Mouse (Mus musculus) forebrain, embryonic 15.5 days (tissue): ENCODE measurements around the gene Tnfsf11. TPM values are rescaled to one million over a fixed set of nuclear protein-coding genes. Genes with fewer than 3 reads are reported as not detected.

Experiments used
- ATAC-seq: fragments of 200-750 bp; cut with Nextera tagmentation; replicated peaks from 2 replicates; pipeline ENCODE4 v1.8.0; 2017; ENCODE audit warnings: mild to moderate bottlenecking, moderate TSS enrichment, moderate library complexity
- H3K27ac ChIP-seq: fragments of 300-500 bp; sonication (generic); replicated peaks from 2 replicates; pipeline ENCODE4 v1.5.1; 2015; ENCODE audit warnings: mild to moderate bottlenecking, inconsistent platforms
- H3K27me3 ChIP-seq: fragments of 300-500 bp; sonication (generic); 2 replicates; pipeline ENCODE4 v1.6.1; 2015; ENCODE audit warnings: inconsistent platforms
- H3K36me3 ChIP-seq: fragments of 300-500 bp; sonication (generic); 2 replicates; pipeline ENCODE4 v1.6.1; 2015; ENCODE audit warnings: mild to moderate bottlenecking, inconsistent platforms
- H3K4me1 ChIP-seq: fragments of 300-500 bp; sonication (generic); 2 replicates; pipeline ENCODE4 v1.6.1; 2015; ENCODE audit warnings: inconsistent platforms
- H3K4me2 ChIP-seq: fragments of 300-500 bp; sonication (generic); replicated peaks from 2 replicates; pipeline ENCODE4 v1.6.1; 2015; ENCODE audit warnings: mild to moderate bottlenecking, inconsistent platforms
- H3K4me3 ChIP-seq: fragments of 300-500 bp; sonication (generic); 2 replicates; pipeline ENCODE4 v1.5.1; 2015; ENCODE audit warnings: mild to moderate bottlenecking, inconsistent platforms
- H3K9ac ChIP-seq: fragments of 300-500 bp; sonication (generic); replicated peaks from 2 replicates; pipeline ENCODE4 v1.6.1; 2015; ENCODE audit warnings: mild to moderate bottlenecking, inconsistent platforms
- H3K9me3 ChIP-seq: fragments of 300-500 bp; sonication (generic); 2 replicates; pipeline ENCODE4 v1.6.1; 2016; ENCODE audit warnings: inconsistent platforms
- WGBS: fragments of 180-500 bp; shearing (Covaris S2); methylation state at CpG from one replicate; pipeline ENCODE4 v1.1.7; 2015; ENCODE audit warnings: mixed read lengths; 5-methylcytosine and 5-hydroxymethylcytosine counted together
- polyA plus RNA-seq: library from polyadenylated mRNA; unstranded; fragments of >200 nt; fragmentation: Nextera tagmentation; extraction: Ambion mirVana; gene quantifications from 2 replicates; pipeline ENCODE4 v1.2.1, GENCODE M21; 2015

Gene Tnfsf11
- polyA plus RNA-seq = 0.10 TPM in 1 of 2 replicates, not detected in the other

DNA sequence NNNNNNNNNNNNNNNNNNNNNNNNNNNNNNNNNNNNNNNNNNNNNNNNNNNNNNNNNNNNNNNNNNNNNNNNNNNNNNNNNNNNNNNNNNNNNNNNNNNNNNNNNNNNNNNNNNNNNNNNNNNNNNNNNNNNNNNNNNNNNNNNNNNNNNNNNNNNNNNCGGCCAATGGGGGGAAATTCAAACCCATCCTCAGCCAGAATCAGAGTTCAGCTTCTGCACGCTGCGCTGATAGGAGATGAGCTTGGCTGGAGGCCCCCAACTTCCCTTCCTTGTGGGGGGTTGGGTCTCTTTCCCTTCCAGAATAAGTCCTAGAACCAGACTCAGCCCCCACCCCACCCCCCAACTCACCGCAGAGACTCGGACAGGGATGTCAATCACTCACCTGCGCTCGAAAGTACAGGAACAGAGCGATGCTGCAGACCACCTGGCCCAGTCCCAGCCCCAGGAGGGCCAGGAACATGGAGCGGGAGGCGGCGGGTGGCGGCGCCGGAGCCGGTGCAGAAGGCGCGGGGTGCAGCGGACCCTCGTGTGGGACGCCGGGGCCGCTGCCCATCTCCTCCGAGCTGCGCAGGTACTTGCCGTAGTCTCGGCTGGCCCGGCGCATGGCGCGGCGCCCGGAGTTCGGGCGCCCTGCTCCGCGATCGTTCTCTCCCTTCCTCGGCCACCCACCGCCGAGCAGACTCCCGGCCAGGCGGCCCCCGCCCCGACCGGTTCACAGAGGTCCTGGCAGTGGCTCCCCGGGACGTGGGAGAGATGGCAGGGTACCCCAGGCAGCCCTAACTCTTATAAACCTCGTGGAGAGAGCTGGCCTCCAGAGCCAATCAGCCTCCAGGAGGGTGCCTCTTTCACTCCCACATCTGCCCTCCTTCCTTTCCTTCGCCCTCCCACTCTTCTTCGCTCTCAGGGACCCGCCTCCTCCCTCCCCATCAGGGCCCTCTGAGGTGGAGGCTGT, at the start of gene Tnfsf11:
Gene Tnfsf11 (minus strand): TSS at position 758 of the 952 bp plus-strand sequence.
- peaks cover 28% of the 10 kb centered on the region for H3K27me3 ChIP-seq
- no peaks in the 10 kb centered on the region for H3K9me3 ChIP-seq
- H3K9ac ChIP-seq = peak within 1 kb of the TSS; percentile 47
- ATAC-seq = peak; percentile 57
- H3K4me3 ChIP-seq = peak within 1 kb of the TSS; percentile 43
- WGBS = under 1% methylated on average over 51 of the region's 51 CpGs
- no peak within 1 kb of the TSS for H3K27ac ChIP-seq
- no peaks in the 10 kb centered on the region for H3K36me3 ChIP-seq
- peaks cover 9% of the 10 kb centered on the region for H3K4me1 ChIP-seq
- peak within 1 kb of the TSS; percentile 90 for H3K4me2 ChIP-seq

DNA sequence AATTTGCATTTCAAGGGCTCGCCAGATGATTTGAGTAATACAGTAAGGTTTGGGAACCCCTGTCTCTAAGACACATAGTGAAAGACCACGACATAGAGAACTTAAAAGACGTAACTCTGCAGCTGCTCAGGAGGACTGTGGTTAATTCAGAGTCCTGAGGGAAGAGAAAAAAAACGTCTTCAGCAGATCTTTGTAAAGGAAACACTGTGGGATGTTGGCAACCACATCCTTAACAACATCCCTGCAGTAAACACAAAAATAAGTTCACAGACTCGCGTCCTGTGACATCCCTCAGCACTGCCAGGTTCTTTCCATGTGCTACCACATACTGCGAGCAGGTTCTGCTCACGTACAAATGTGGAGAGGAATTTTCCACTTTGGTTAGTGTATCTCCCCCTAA, 48.9 kb upstream of the Tnfsf11 start:
- WGBS = 60% methylated on average over 8 of the region's 8 CpGs
- no peak for ATAC-seq

DNA sequence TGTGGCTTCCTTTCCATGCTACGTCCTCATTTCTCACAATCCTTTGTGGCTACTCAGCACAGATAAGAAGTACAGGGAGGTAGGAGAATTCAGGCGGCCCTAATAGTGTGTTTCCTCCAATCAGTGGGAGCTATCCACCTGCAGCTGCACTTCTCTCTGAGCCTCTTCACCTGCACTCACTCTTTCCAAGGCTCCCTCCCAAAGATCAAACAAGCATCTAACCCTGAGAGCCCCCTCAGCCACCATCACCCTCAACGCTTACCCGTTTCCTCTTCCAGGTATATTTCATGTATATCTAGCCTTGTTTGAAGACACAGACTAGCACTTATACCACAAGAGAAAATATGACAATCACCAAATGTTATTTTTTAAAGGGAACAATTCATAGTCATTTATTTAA, 47.5 kb upstream of the Tnfsf11 start:
- no peak overlapping the region for H3K9ac ChIP-seq
- H3K4me1 ChIP-seq = no peaks in the 10 kb centered on the region
- H3K4me2 ChIP-seq = no peak overlapping the region
- no peak overlapping the region for H3K4me3 ChIP-seq
- no peaks in the 10 kb centered on the region for H3K36me3 ChIP-seq
- H3K27ac ChIP-seq = no peak overlapping the region
- no peaks in the 10 kb centered on the region for H3K9me3 ChIP-seq
- no peaks in the 10 kb centered on the region for H3K27me3 ChIP-seq
- WGBS = 81% methylated on average over 4 of the region's 4 CpGs
- ATAC-seq = no peak

More for the DNA sequence above, 48.9 kb upstream of the Tnfsf11 start:
- H3K27ac ChIP-seq = no peak overlapping the region
- H3K27me3 ChIP-seq = no peaks in the 10 kb centered on the region
- no peak overlapping the region for H3K4me3 ChIP-seq
- H3K36me3 ChIP-seq = no peaks in the 10 kb centered on the region
- no peaks in the 10 kb centered on the region for H3K9me3 ChIP-seq
- H3K4me2 ChIP-seq = no peak overlapping the region
- H3K4me1 ChIP-seq = no peaks in the 10 kb centered on the region
- no peak overlapping the region for H3K9ac ChIP-seq

GRCm38 (mm10) chr14:78352865-78353264, 45.0 kb upstream of the Tnfsf11 start:
- Histone ChIP-seq H3K9ac (no peak overlapping the region), H3K27ac (no peak overlapping the region), H3K36me3 (no peaks in the 10 kb centered on the region), H3K4me2 (no peak overlapping the region), H3K27me3 (no peaks in the 10 kb centered on the region), H3K4me3 (no peak overlapping the region), H3K4me1 (no peaks in the 10 kb centered on the region), H3K9me3 (no peaks in the 10 kb centered on the region)
- WGBS = 81% methylated on average over 4 of the region's 4 CpGs
- no peak for ATAC-seq

- no peak overlapping the region for H3K27ac ChIP-seq
- H3K4me2 ChIP-seq = no peak overlapping the region
- no peaks in the 10 kb centered on the region for H3K36me3 ChIP-seq
- ATAC-seq = no peak
- no peaks in the 10 kb centered on the region for H3K9me3 ChIP-seq
- H3K9ac ChIP-seq = no peak overlapping the region
- H3K4me3 ChIP-seq = no peak overlapping the region
- WGBS = 91% methylated on average over 7 of the region's 7 CpGs
- no peaks in the 10 kb centered on the region for H3K4me1 ChIP-seq
- no peaks in the 10 kb centered on the region for H3K27me3 ChIP-seq
Observed at GRCm38 (mm10) chr14:78351544-78351943, 43.7 kb upstream of the Tnfsf11 start.

- Histone ChIP-seq H3K4me2 (no peak overlapping the region), H3K27me3 (no peaks in the 10 kb centered on the region), H3K36me3 (no peaks in the 10 kb centered on the region), H3K9ac (no peak overlapping the region), H3K4me1 (no peaks in the 10 kb centered on the region), H3K9me3 (no peaks in the 10 kb centered on the region), H3K27ac (no peak overlapping the region), H3K4me3 (no peak overlapping the region)
- whole genome bisulfite sequencing = 92% methylated on average over 2 of the region's 2 CpGs
- no peak for ATAC-seq
Observed at GRCm38 (mm10) chr14:78347715-78348114, 39.9 kb upstream of the Tnfsf11 start.

DNA sequence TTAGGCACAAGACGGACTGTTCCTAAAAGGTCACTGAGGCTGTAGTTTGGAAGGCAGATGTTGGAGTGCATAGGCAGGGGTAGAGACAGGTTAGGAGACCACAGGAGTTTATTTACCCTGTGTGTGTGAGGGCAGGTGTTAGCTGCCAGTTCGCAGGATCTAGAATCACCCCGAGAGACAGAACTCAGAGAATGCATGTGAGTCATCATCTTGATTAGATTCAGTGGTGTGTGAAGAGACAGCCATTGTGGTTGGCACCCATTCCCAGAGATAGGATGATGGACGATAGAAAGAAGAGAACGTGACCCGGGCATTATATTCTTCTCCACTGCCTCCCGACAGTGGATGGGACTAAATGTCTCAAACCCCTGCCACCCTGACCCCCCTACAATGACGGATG, 35.2 kb upstream of the Tnfsf11 start:
- Histone ChIP-seq H3K9me3 (no peaks in the 10 kb centered on the region), H3K4me3 (no peak overlapping the region), H3K9ac (no peak overlapping the region), H3K4me2 (no peak overlapping the region), H3K36me3 (no peaks in the 10 kb centered on the region), H3K27ac (no peak overlapping the region), H3K4me1 (no peaks in the 10 kb centered on the region), H3K27me3 (no peaks in the 10 kb centered on the region)
- ATAC-seq = no peak
- 75% methylated on average over 8 of the region's 8 CpGs for WGBS

DNA sequence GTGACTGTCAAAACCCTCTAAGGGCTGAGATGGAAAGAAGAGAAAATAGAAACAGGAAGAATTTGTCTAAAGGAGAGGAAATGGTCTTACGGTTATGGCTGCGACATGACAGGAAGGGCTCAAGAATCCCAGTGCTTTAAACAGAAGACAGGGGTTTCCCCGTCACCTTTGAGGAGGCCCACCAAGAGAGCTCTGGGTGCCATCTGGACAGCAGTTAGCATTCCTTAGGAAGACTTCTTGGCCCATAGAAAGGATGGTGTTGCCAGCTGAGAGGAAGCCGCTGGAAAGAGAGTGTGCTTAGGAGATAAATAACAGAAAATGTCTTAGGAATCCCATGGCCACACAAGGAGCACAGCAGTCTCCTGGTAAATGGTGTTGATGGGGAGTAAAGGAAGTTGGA, 34.3 kb upstream of the Tnfsf11 start:
- no peak for ATAC-seq
- no peak overlapping the region for H3K4me2 ChIP-seq

DNA sequence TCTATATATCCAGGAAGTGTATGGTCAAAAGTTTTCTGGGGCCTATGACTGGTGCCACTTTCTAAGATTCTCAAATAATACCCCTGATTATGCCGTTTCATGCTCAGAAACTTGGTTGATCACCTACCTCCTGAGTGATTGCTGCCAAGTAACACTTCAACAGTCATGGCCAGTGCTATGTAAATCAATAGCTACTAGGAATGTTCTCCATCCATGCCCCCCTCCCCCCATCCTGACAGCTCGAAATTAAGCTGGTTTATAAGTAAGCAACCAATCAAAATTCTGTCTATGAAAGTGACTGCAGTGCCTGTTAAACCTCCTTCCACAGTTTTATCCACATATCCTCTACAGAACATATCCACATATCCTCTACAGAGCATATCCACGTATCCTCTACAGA, 25.5 kb upstream of the Tnfsf11 start:
- Histone ChIP-seq H3K4me2 (no peak overlapping the region), H3K36me3 (no peaks in the 10 kb centered on the region), H3K9ac (no peak overlapping the region), H3K9me3 (no peaks in the 10 kb centered on the region), H3K27me3 (no peaks in the 10 kb centered on the region), H3K27ac (no peak overlapping the region), H3K4me3 (no peak overlapping the region), H3K4me1 (no peaks in the 10 kb centered on the region)
- no peak for ATAC-seq
- WGBS = 79% methylated on average over 3 of the region's 3 CpGs

More for the DNA sequence above, 34.3 kb upstream of the Tnfsf11 start:
- no peak overlapping the region for H3K27ac ChIP-seq
- no peak overlapping the region for H3K9ac ChIP-seq
- 96% methylated on average over 4 of the region's 4 CpGs for whole genome bisulfite sequencing
- no peaks in the 10 kb centered on the region for H3K36me3 ChIP-seq
- no peaks in the 10 kb centered on the region for H3K4me1 ChIP-seq
- no peaks in the 10 kb centered on the region for H3K27me3 ChIP-seq
- H3K9me3 ChIP-seq = no peaks in the 10 kb centered on the region
- H3K4me3 ChIP-seq = no peak overlapping the region

- no peak overlapping the region for H3K4me3 ChIP-seq
- H3K27me3 ChIP-seq = no peaks in the 10 kb centered on the region
- no peaks in the 10 kb centered on the region for H3K9me3 ChIP-seq
- no peak for ATAC-seq
- H3K4me1 ChIP-seq = no peaks in the 10 kb centered on the region
- H3K36me3 ChIP-seq = no peaks in the 10 kb centered on the region
- WGBS = 69% methylated on average over 7 of the region's 7 CpGs
- no peak overlapping the region for H3K27ac ChIP-seq
- no peak overlapping the region for H3K4me2 ChIP-seq
- no peak overlapping the region for H3K9ac ChIP-seq
Observed at GRCm38 (mm10) chr14:78331368-78331767, 23.5 kb upstream of the Tnfsf11 start.

DNA sequence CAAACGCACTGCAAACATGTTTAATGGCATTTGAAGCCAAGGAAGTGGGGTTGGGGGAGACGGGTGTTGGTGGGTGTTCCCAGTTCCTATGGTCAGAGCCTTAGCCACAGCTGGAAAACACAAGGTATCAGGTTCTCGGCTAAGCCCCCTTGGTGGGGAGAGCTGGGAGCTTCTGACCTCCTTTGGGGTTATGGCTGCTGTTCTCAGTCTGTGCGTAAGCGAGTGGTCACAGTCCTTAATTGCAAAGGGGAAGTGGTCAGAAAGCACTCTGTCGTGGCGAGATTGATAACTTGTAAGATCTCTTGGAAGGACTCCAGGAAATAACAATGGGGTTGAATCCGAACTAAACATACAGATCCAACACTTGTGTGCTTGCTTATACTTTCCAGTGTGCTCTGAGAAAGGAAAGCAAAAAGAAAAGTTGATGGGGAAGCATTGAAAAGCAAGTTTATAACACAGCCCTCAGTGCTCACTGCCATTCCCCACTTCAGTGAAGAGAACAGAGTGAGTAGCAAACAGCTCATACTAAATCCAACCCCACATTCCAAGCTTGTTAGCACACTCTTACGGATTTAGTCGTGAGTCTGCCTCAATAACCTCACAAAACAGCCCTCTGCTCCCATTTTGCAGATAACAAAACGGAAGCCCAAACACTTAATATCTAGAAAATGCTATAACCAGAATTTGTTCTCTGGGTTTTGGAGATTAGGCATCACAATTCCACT, 22.9 kb upstream of the Tnfsf11 start:
- no peak overlapping the region for H3K27ac ChIP-seq
- 42% methylated on average over 11 of the region's 11 CpGs for WGBS
- ATAC-seq = no peak

GRCm38 (mm10) chr14:78329765-78330451, 22.1 kb upstream of the Tnfsf11 start:
- no peak overlapping the region for H3K4me3 ChIP-seq
- H3K9ac ChIP-seq = no peak overlapping the region
- H3K4me1 ChIP-seq = no peaks in the 10 kb centered on the region
- 83% methylated on average over 8 of the region's 8 CpGs for WGBS
- H3K27me3 ChIP-seq = no peaks in the 10 kb centered on the region
- H3K4me2 ChIP-seq = no peak overlapping the region
- no peaks in the 10 kb centered on the region for H3K9me3 ChIP-seq
- no peak overlapping the region for H3K27ac ChIP-seq
- ATAC-seq = no peak
- no peaks in the 10 kb centered on the region for H3K36me3 ChIP-seq

More for the DNA sequence above, 22.9 kb upstream of the Tnfsf11 start:
- no peak overlapping the region for H3K4me3 ChIP-seq
- H3K27me3 ChIP-seq = no peaks in the 10 kb centered on the region
- no peak overlapping the region for H3K9ac ChIP-seq
- no peaks in the 10 kb centered on the region for H3K9me3 ChIP-seq
- H3K4me1 ChIP-seq = no peaks in the 10 kb centered on the region
- H3K36me3 ChIP-seq = no peaks in the 10 kb centered on the region
- no peak overlapping the region for H3K4me2 ChIP-seq
